Mouse (Mus musculus) lung, postnatal 10 days (tissue): Measurements from ENCODE around the gene Tnks1bp1.

ENCODE experiments used
- DNase-seq: peaks from one replicate; pipeline ENCODE4 v3.0.0; 2021

Tnks1bp1 gene

DNA sequence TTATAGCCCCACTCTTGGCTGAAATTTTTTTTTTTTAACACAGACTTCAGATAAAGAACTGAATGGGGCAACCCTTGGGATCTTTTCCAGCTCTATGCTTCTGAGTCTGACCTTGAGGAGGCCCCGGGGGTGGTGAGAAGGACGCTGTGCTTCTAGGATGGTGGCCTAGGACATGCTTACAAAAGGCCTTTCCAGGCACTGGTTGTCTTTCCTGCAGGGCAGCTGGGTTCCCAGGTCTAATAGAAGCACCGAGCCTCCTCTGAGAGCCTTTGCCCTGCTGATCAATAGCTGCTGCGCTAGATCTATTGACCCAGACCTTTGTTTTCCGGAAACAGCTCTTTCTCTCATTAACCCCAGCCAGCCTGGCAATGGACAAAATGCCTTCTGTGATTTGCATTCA lies 48.1 kb downstream of the Tnks1bp1 start:
- DNase-seq, result peak; percentile 7

DNA sequence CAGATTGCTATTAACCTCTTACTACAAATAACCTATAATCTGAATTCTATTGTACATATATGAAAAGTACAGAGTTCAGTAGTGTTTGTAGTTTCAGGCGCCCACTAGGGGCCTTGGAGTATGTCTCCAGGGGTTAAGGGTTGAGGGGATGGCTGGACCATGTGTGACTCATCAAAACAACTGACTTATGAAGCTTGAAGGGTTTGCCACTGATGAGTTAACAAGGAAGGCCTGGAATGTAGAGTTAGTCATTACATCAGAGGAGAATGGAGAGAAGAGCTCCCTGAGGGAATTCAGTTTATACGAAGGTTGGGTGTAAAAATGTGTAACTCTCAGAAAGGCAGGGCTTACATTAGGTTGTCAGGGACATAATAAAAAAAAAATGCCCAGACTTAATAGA lies 50.2 kb downstream of the Tnks1bp1 start:
- DNase-seq, result peak; percentile 4

DNA sequence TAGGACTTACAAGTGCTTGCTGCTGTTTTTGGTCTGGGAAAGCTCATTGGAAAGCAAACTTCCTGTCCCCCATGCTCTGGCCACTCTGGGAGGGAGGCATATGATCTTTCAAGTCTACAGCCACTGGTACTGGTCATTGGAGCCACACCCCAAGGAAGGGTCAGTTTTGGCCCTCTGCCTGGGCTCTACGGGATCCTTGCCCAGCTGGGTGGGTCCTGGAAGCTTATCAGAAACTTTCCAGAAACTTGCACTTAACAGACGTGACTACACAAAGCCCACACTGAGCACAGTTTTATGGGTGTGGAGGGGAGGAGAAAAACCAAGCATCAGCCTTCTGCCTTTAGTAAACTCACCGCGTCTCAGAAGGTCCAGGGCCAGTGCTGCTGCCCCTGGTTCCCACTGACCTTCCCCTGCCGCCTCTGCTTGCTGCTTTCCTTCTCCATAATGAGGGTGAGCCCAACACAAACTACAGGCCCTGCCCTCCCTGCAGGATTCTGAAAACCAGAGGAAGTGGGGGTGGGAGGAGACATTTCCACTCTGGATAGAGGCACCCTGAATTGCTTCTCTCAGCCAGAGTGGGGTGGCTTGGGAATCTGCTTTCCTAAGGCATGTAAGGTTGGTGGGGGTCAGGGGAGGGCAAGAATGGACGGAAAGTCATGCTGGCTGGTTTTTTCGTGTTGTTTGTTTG lies 51.1 kb downstream of the Tnks1bp1 start:
- DNase-seq, result peak; percentile 95

DNA sequence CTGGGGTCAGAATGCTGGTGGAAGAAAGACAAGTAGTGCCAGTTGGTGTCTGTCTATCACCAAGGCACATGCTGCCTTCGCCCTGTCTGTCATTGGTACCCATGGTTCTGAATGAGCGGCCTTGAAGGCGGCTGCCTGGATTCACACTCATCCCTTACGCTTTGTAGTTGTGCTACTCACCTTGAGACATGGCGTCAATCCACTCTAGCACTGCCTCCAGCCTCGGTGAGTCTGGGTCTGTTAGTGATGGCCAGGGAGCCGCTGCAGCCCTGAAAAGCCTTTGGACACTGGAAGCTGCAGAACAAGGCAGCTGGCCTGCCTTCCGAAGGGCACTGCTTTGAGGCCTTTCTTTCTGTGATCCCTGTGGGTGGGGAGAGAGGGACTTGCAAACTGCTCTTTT lies 55.4 kb downstream of the Tnks1bp1 start:
- DNase-seq, result peak; percentile 1

DNA sequence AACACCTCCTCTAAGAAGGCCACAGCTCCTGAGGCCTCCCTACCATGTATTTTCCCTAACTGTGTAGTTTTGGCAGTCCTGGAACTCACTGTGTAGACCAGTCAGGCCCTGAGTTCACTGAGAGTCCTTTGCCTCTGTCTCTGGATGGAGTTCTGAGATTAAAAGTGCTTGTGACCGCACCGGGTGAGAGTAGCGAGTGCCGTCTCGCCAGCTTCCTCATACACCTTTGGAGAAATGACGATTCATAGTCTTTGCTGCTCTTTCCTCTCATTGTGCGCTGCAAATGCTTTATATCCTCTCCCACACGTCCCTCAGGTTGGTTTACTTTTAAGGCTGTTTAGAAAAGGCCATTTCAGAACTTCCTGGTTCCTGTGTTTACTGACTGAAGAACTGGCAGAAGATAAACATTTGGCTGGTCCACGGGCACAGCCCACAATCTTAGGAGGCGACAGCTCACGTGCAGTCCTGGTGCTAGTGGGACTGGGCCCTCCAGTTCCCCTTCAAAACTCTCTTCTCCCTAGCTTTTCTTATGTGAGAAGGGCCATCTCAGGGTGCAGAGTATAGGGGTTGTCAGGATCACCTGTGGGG lies 57.7 kb downstream of the Tnks1bp1 start:
- DNase-seq, result peak; percentile 63

DNA sequence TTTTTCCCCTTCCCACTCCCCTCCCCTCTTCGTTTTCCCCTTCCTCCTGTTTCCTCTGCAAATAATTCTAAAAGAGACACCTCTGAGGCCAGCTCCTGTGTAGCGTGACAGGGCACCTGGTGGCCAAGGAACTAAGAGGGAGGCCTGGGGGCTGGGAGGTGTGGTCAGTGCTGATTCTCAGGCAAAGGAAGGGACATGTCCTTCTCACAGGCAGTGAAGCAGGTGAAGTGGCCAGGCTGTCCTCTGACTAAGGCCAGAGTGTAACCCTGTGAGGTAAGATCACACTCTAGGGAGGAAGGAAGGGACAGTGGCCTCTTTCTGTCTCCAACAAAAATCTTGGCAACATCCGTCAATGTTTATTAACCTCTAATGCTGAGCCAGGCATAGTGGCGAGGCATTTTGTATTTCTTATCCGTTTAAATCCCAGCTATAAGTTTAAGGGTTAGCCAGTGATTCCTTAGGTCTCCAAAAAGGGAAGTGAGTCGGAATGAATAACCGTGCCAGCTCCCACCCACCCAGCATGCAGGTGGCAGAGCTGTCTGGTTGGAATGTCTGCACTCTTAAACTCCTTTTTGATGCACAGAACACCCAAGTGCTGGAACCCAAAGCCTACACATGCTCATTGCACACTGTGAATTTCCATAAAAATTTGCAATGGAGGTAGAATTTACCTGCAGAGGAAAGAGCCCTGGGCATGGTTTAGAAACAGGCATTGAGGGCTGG lies 58.4 kb downstream of the Tnks1bp1 start:
- peak; percentile 25 for DNase-seq

DNA sequence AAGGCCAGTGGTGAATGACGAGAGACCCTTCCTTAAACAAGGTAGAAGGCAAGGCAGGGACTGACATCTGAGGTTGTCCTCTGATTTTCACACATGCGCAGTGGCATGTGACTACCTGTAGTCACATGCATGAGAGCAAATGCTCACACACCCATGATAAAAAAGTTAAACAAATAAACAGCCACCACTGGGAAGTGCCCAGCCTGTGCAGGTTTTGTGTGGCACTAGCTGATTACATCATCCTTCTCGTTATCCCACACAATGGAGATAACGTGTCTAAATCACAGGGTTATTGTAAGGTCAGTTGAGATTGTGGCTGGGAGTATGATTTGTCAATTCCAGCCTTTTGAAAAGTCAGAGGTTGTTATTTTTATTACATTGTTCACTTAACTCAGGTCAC lies 59.1 kb downstream of the Tnks1bp1 start:
- DNase-seq, result peak; percentile 41

DNA sequence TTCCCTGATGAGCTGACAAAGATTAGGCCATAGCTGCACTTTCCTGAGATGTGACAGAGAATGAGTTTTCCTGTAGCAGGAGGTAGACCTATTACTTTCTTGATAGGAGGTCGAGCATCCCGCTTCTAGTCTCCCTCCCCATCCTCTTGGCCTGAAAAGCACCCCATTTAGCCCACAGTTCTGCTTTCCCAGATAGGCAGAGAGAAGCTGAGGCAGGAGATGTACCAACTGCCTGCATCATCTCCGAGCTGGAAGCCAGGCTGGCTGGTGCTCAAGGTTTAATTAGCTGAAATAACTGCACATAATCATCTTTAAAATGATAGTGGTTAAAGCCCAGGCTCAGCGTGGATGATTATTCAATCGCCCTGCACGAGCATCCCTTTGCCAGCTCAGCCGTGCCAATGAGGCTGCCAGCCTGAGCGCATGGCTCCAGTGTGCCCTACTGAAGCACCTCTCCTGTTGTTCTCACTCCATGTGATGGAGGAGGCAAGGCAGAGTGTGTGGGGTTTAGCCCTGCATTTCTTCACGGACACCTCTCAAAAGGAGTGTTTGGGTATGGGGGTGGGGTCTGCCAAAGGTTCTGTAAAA lies 62.6 kb downstream of the Tnks1bp1 start:
- DNase-seq, result peak; percentile 0
